Mouse (Mus musculus): ENCODE data around the gene Qrsl1. TPM values are rescaled to one million over a fixed set of nuclear protein-coding genes. Genes with fewer than 3 reads are reported as not detected.

Qrsl1 gene
- polyA plus RNA-seq, 1 experiment from 2014 or later = 29.2 TPM

DNA sequence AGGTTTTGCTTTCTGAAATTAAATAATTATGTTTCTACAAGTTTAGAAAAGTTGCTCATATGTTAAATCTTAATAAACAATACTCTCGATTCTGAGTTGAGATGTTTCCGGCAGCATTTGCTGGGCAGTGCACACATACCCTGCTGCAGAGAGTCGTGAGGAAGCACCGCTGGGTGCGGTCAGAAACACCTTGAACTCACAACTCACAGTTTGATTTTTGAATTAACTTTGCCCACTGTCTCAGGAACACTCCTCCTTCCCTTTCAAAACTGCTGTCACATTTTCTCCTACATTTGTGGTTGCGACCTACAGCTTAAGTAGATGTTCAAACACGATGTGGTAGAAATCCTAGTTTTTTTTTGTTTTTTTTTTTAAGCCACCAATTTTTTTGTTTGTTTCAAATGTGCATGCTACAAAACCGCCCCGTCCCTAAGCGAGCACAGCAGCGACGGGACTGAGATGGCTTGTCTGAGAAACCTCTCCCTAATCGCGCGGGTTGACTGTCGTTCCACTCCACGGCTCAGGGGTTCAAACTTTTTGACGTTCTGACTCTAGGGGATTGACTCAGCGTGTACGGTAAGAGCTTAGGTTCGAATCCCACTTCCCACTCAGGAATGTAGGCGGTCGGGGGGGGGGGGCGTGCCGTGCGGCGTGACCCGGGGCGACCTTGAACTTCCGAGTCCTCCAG lies 518 bp downstream of the Qrsl1 start:
- H3K27ac ChIP-seq (replicated peaks; ENCODE audit: low read depth, low read length) = peak overlapping the region; percentile 62; the same call in 1 of the 2 replicates
- ATAC-seq (replicated peaks; ENCODE audit: insufficient number of reproducible peaks, low FRiP score, low TSS enrichment, low read depth) = peak; percentile 45; the same call in 1 of the 2 replicates
- WGBS = 8% methylated on average over 30 of the region's 30 CpGs

DNA sequence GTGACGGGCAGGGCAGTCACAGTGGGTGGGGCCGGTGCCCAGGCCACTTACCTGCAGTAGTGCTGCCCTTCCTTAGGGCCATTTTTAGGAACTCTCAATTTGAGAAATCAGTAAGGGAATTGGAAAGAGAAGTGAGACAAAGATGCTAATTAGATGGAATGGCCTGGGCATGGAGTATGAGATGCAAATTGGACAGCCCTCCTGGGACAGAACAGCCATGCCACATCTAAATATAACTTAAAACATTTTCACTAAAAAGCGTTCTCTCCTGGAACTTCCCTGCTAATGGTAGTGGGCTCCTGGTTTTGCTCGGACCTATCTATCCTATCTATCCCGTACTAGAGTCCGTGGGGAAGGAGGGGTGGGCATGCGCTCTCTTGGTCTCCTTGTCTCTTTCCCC lies 3.3 kb downstream of the Qrsl1 start:
- no peak overlapping the region for H3K4me2 ChIP-seq (ENCODE audit: low read depth, low read length)
- no peak for DNase-seq (ENCODE audit: low spot score)
- no peaks in the 10 kb centered on the region; the same call in 1 of the 2 replicates for H3K4me1 ChIP-seq (ENCODE audit: control insufficient read depth, insufficient read depth, low read length)
- H3K27ac ChIP-seq (replicated peaks; ENCODE audit: low read depth, low read length) = no peak overlapping the region
- no peaks in the 10 kb centered on the region; the same call in 1 of the 2 replicates for H3K36me3 ChIP-seq (replicated peaks; ENCODE audit: control insufficient read depth, insufficient read depth, low read depth, low read length)
- no peak overlapping the region for H3K9ac ChIP-seq (replicated peaks; ENCODE audit: low read length)
- no peak overlapping the region for H3K4me3 ChIP-seq (ENCODE audit: low read depth, low read length)
- ATAC-seq (replicated peaks; ENCODE audit: insufficient number of reproducible peaks, low FRiP score, low TSS enrichment, low read depth) = no peak
- WGBS = 92% methylated on average over 7 of the region's 7 CpGs
- H3K27me3 ChIP-seq (ENCODE audit: control insufficient read depth, insufficient read depth, low read length) = no peaks in the 10 kb centered on the region
- H3K9me3 ChIP-seq (replicated peaks; ENCODE audit: control insufficient read depth, low read length) = no peaks in the 10 kb centered on the region

More for the DNA sequence above, 518 bp downstream of the Qrsl1 start:
- DNase-seq (ENCODE audit: low spot score) = peak; percentile 66
- H3K27me3 ChIP-seq (ENCODE audit: control insufficient read depth, insufficient read depth, low read length) = no peaks in the 10 kb centered on the region
- no peaks in the 10 kb centered on the region for H3K36me3 ChIP-seq (replicated peaks; ENCODE audit: control insufficient read depth, insufficient read depth, low read depth, low read length)
- H3K4me1 ChIP-seq (ENCODE audit: control insufficient read depth, insufficient read depth, low read length) = no peaks in the 10 kb centered on the region; the same call in 1 of the 2 replicates
- H3K9ac ChIP-seq (replicated peaks; ENCODE audit: low read length) = peak overlapping the region; percentile 80
- H3K4me3 ChIP-seq (ENCODE audit: low read depth, low read length) = peak overlapping the region; percentile 80
- H3K9me3 ChIP-seq (replicated peaks; ENCODE audit: control insufficient read depth, low read length) = no peaks in the 10 kb centered on the region
- peak overlapping the region; percentile 41 for H3K4me2 ChIP-seq (ENCODE audit: low read depth, low read length)

DNA sequence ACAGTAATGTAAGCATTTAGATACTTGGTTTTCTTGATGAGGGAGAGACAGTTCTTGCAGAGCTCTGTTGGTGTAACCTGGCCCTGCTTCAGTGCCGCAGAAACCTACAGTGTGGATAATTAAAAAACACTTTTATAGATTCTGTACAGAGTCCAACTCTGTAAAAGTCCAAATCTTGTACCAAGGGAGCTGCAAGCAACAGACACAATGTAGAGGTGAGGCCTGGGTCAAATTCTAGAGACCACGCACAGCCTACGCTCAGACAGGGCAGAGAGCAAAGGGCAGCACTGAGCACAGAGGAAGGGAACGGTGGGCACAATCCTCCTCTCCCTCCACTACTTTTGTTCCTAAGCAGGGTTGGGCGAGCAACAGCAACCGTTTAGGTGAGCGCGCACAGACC lies 5.5 kb downstream of the Qrsl1 start:
- H3K4me1 ChIP-seq (ENCODE audit: control insufficient read depth, insufficient read depth, low read length) = no peaks in the 10 kb centered on the region
- ATAC-seq (replicated peaks; ENCODE audit: insufficient number of reproducible peaks, low FRiP score, low TSS enrichment, low read depth) (no peak), DNase-seq (ENCODE audit: low spot score) (no peak)
- no peaks in the 10 kb centered on the region for H3K9me3 ChIP-seq (replicated peaks; ENCODE audit: control insufficient read depth, low read length)
- H3K36me3 ChIP-seq (replicated peaks; ENCODE audit: control insufficient read depth, insufficient read depth, low read depth, low read length) = no peaks in the 10 kb centered on the region; the same call in 1 of the 2 replicates
- no peak overlapping the region for H3K4me3 ChIP-seq (ENCODE audit: low read depth, low read length)
- no peak overlapping the region for H3K27ac ChIP-seq (replicated peaks; ENCODE audit: low read depth, low read length)
- no peak overlapping the region for H3K4me2 ChIP-seq (ENCODE audit: low read depth, low read length)
- no peaks in the 10 kb centered on the region for H3K27me3 ChIP-seq (ENCODE audit: control insufficient read depth, insufficient read depth, low read length)
- 88% methylated on average over 8 of the region's 8 CpGs for WGBS
- H3K9ac ChIP-seq (replicated peaks; ENCODE audit: low read length) = no peak overlapping the region

DNA sequence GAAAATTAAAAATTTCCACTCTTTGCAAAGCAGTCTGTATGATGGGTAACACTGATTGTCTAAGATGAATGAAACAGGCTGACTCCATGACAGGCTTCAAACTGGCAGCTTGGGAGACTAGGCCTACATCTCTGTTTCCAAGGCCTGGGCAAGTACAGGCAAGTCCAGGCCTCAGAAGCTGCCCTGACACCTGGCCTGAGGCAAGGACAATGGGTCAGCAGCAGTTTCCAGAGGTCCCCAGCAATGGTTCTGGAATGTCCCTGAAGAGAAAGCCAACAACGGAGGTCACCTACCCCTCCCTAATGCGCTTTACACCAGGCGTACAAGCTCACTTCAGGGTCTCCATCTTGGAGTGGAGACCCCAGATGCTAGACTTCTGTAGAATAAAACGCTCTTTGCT lies 8.6 kb downstream of the Qrsl1 start:
- Histone ChIP-seq H3K4me1 (ENCODE audit: control insufficient read depth, insufficient read depth, low read length) (no peaks in the 10 kb centered on the region), H3K36me3 (replicated peaks; ENCODE audit: control insufficient read depth, insufficient read depth, low read depth, low read length) (no peaks in the 10 kb centered on the region; the same call in 1 of the 2 replicates), H3K9me3 (replicated peaks; ENCODE audit: control insufficient read depth, low read length) (no peaks in the 10 kb centered on the region), H3K4me2 (ENCODE audit: low read depth, low read length) (no peak overlapping the region), H3K4me3 (ENCODE audit: low read depth, low read length) (no peak overlapping the region), H3K9ac (replicated peaks; ENCODE audit: low read length) (no peak overlapping the region), H3K27me3 (ENCODE audit: control insufficient read depth, insufficient read depth, low read length) (no peaks in the 10 kb centered on the region), H3K27ac (replicated peaks; ENCODE audit: low read depth, low read length) (no peak overlapping the region)
- DNase-seq (ENCODE audit: low spot score) = no peak
- ATAC-seq (replicated peaks; ENCODE audit: insufficient number of reproducible peaks, low FRiP score, low TSS enrichment, low read depth) = no peak
- 83% methylated on average over 4 of the region's 4 CpGs for WGBS

DNA sequence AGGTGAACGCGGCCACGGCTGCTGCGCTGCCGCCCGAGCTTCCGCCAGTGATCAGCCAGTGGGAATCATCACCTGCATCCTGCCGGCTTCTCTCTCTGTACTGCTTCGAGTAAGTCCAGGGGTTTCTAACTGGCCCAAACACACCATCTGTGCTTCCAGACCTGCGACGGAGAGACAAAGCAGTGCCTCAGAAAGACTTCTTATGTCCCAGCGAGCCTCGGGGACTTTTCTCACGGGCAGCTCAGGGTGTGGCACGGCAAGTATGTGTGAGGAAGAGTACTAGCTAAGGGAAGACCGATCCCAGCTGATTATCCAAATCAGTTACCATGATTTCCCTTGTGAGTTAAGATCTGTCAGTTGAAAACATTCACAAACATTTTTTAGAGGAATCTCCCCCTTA lies 12.6 kb downstream of the Qrsl1 start:
- no peak overlapping the region for H3K4me3 ChIP-seq (ENCODE audit: low read depth, low read length)

DNA sequence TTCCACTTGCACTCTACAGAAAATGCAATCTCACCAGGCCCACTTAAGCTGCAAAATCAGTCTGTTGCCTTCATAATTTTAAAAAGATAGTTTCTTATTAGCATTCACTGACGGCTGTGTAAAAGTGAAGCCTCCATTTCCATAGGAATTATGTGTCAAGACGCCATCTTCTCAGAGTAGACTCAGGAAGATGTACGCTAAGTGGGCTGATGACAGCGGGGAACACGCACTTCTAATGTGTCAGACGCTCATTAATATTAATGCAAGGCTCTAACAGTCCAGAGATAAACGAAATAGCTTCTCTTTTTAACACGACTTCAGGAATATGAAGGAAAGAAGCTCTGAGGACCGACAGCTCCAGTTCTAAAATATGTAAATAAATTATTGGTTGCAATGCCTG lies 13.9 kb downstream of the Qrsl1 start:
- Histone ChIP-seq H3K9me3 (replicated peaks; ENCODE audit: control insufficient read depth, low read length) (no peaks in the 10 kb centered on the region), H3K36me3 (replicated peaks; ENCODE audit: control insufficient read depth, insufficient read depth, low read depth, low read length) (peaks cover 3% of the 10 kb centered on the region; the same call in 1 of the 2 replicates), H3K4me3 (ENCODE audit: low read depth, low read length) (no peak overlapping the region), H3K27me3 (ENCODE audit: control insufficient read depth, insufficient read depth, low read length) (no peaks in the 10 kb centered on the region), H3K27ac (replicated peaks; ENCODE audit: low read depth, low read length) (no peak overlapping the region), H3K4me1 (ENCODE audit: control insufficient read depth, insufficient read depth, low read length) (no peaks in the 10 kb centered on the region), H3K4me2 (ENCODE audit: low read depth, low read length) (no peak overlapping the region), H3K9ac (replicated peaks; ENCODE audit: low read length) (no peak overlapping the region)
- 89% methylated on average over 9 of the region's 9 CpGs for WGBS
- ATAC-seq (replicated peaks; ENCODE audit: insufficient number of reproducible peaks, low FRiP score, low TSS enrichment, low read depth) = no peak
- no peak for DNase-seq (ENCODE audit: low spot score)

More for the DNA sequence above, 12.6 kb downstream of the Qrsl1 start:
- H3K4me2 ChIP-seq (ENCODE audit: low read depth, low read length) = no peak overlapping the region
- no peak for ATAC-seq (replicated peaks; ENCODE audit: insufficient number of reproducible peaks, low FRiP score, low TSS enrichment, low read depth)
- no peak overlapping the region for H3K27ac ChIP-seq (replicated peaks; ENCODE audit: low read depth, low read length)
- DNase-seq (ENCODE audit: low spot score) = no peak
- H3K9ac ChIP-seq (replicated peaks; ENCODE audit: low read length) = no peak overlapping the region
- H3K36me3 ChIP-seq (replicated peaks; ENCODE audit: control insufficient read depth, insufficient read depth, low read depth, low read length) = peaks cover 3% of the 10 kb centered on the region
- WGBS = 92% methylated on average over 16 of the region's 16 CpGs
- H3K9me3 ChIP-seq (replicated peaks; ENCODE audit: control insufficient read depth, low read length) = no peaks in the 10 kb centered on the region
- no peaks in the 10 kb centered on the region for H3K27me3 ChIP-seq (ENCODE audit: control insufficient read depth, insufficient read depth, low read length)
- no peaks in the 10 kb centered on the region for H3K4me1 ChIP-seq (ENCODE audit: control insufficient read depth, insufficient read depth, low read length)

DNA sequence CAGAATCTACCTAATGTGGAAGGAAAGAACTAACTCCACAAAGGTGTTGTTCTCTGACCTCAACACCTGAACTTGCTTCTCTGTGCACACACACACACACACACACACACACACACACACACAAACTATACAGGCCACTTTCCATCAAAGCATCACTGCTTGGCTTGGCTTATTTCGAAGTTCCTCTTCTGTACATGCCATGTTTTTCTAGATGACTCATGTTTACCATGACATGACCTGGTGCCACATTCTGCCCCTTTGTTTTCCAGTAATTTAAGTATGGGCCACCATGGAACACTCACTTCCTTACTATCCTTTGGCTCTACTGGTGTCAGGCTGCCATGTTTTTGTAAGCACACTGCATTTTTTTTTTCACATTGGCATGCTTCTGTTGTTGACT lies 30.1 kb downstream of the Qrsl1 start:
- no peak overlapping the region for H3K4me3 ChIP-seq (ENCODE audit: low read depth, low read length)
- DNase-seq (ENCODE audit: low spot score) = no peak
- ATAC-seq (replicated peaks; ENCODE audit: insufficient number of reproducible peaks, low FRiP score, low TSS enrichment, low read depth) = no peak
- WGBS = 94% methylated on average over 1 of the region's 1 CpGs
- no peak overlapping the region for H3K9ac ChIP-seq (replicated peaks; ENCODE audit: low read length)
- H3K4me1 ChIP-seq (ENCODE audit: control insufficient read depth, insufficient read depth, low read length) = no peaks in the 10 kb centered on the region
- H3K27me3 ChIP-seq (ENCODE audit: control insufficient read depth, insufficient read depth, low read length) = no peaks in the 10 kb centered on the region
- no peaks in the 10 kb centered on the region for H3K36me3 ChIP-seq (replicated peaks; ENCODE audit: control insufficient read depth, insufficient read depth, low read depth, low read length)
- no peak overlapping the region for H3K4me2 ChIP-seq (ENCODE audit: low read depth, low read length)
- no peak overlapping the region for H3K27ac ChIP-seq (replicated peaks; ENCODE audit: low read depth, low read length)
- no peaks in the 10 kb centered on the region for H3K9me3 ChIP-seq (replicated peaks; ENCODE audit: control insufficient read depth, low read length)

DNA sequence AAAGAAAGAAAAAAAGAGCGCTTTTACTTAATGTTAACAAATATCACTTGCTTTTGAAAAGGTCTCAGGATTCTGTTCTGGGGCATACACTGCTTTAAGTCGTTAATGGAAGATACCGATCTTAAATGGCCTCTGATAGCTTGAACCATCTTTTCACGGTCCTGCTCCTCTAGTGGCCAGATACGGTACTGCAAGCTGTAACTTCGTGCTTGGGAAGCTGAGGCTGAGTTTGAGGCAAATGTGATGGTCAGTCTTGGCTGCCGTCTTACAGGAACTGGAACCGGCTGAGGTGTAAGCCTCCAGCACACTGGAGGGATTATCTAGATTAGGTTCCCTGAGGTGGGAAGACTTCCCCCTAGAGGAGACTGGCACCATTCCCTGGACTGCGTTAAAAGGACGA lies 30.8 kb downstream of the Qrsl1 start:
- 71% methylated on average over 10 of the region's 10 CpGs for WGBS
- Histone ChIP-seq H3K4me2 (ENCODE audit: low read depth, low read length) (no peak overlapping the region), H3K4me1 (ENCODE audit: control insufficient read depth, insufficient read depth, low read length) (no peaks in the 10 kb centered on the region), H3K9me3 (replicated peaks; ENCODE audit: control insufficient read depth, low read length) (no peaks in the 10 kb centered on the region), H3K4me3 (ENCODE audit: low read depth, low read length) (no peak overlapping the region), H3K36me3 (replicated peaks; ENCODE audit: control insufficient read depth, insufficient read depth, low read depth, low read length) (no peaks in the 10 kb centered on the region), H3K27ac (replicated peaks; ENCODE audit: low read depth, low read length) (no peak overlapping the region), H3K9ac (replicated peaks; ENCODE audit: low read length) (no peak overlapping the region), H3K27me3 (ENCODE audit: control insufficient read depth, insufficient read depth, low read length) (no peaks in the 10 kb centered on the region)
- no peak for ATAC-seq (replicated peaks; ENCODE audit: insufficient number of reproducible peaks, low FRiP score, low TSS enrichment, low read depth)
- DNase-seq (ENCODE audit: low spot score) = peak; percentile 69

All from embryonic facial prominence, embryonic 11.5 days (tissue).